Mouse (Mus musculus) testis, adult 2 months (tissue): ENCODE data around the gene Tlcd2.

Experiments used
- CTCF ChIP-seq: fragments of 200-500 bp; IDR thresholded peaks from 2 replicates; pipeline ENCODE4 v1.5.1; 2012; ENCODE audit warnings: low read depth, mild to moderate bottlenecking, inconsistent platforms, low read length, moderate library complexity; ENCODE audit not compliant: control insufficient read depth, insufficient read depth, insufficient replicate concordance
- POLR2A ChIP-seq: fragments of 200-500 bp; IDR thresholded peaks from 2 replicates; pipeline ENCODE4 v1.6.1; 2012; ENCODE audit warnings: low read depth, mild to moderate bottlenecking, inconsistent platforms, low read length, moderate library complexity; ENCODE audit not compliant: control insufficient read depth

DNA sequence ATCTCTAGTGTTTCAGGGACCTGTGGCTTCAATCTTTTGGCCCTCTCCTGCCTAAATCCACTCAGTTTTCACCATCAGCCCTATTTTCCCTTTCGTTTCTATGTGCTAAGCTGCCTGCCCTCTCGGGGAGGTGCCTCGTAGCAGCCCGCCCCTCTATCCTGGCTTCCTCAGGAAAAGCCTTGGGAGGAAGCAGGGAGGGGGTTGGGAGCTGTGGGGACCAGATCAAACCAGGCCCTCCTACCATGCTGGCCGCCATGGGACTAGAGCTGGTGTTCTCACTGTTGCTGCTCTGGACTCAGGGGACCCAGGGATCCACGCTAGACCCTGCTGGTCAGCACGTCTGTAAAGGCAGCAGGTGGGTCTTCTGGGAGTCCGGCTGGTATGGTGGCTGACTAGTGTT lies 51.8 kb downstream of the Tlcd2 start, which contains the start of gene Scarf1:
- TF ChIP-seq CTCF (no peak), POLR2A (no peak)
